Mouse (Mus musculus): ENCODE results near the gene Agap2. TPM values are rescaled to one million over a fixed set of nuclear protein-coding genes. Genes with fewer than 3 reads are reported as not detected.
A peak's percentile ranks its signal among the peaks of the same experiment; 100 is the strongest.

The Agap2 gene
- polyA plus RNA-seq, 1 experiment = 2.2 TPM

DNA sequence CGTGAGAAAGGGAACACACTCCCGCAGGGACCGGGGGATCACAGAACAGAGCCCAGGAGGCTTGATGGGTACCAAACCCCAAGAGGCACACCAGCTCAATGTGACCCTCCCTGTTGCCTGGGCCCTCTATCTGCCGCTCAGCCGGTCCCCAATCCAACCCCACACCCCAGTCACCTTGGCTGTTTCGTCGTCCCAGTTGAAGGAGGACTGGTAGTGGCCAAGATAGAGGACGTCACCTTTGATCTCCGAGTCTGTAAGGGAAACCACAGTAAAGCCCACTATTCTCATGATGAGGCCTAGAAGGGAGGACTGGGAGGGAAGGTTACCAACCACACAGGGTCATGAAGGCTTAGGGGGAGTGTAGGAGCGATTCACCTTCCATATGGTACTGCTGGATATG is 44.1 kb downstream of the Agap2 start:
- H3K36me3 ChIP-seq (ENCODE audit: control insufficient read depth, insufficient read depth, low read length) = peaks cover 2% of the 10 kb centered on the region
- TF ChIP-seq POLR2A (IDR thresholded peaks at IDR 0.05; ENCODE audit: low read depth, low read length) (no peak), CTCF (conservative IDR thresholded peaks at IDR 0.05; ENCODE audit: insufficient read depth, insufficient read length, low read depth, low read length) (no peak)
- WGBS = 86% methylated on average over 10 of the region's 10 CpGs

DNA sequence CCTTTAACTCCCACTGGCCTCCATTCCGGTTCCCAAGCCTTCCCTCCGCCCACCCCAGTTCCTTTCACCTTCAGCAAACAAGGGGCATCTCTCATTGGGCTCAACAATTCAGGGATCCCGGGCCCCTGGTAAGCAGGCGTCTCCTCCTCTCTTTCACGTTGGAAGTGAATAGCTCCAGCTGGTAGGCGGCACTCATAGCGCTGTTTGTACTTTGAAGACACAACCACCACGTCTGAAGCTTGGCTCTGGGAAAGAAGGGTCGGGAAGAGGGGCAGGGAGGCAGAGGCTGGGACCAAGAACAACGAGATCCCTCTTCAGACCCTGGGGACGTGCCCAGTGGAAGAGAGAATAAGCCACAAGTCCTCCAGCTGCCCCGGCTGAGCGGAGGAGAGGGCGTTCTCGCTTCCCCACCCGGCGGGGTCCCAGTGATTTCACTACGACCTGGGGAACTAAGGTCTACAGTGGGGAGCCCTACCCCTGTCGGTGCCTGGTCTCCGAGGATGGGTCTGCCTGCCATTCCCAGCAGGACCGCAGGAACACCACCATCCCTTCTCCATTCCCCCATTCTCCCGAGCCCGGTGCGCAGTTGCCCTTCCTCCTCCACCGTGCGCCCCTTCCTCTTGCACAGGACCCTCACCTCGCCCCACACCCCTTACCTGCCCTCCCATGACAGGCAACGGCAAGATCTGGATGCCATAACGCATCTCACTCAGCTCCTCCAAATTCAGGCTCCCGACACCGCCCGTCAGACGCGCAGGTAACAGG is 45.4 kb downstream of the Agap2 start:
- DNase-seq = no peak
- Histone ChIP-seq H3K4me3 (ENCODE audit: insufficient read depth, low read depth, low read length) (peak overlapping the region; percentile 93), H3K4me1 (ENCODE audit: control insufficient read depth, insufficient read depth, low read length) (0 out of 2 replicates have a peak, but pooled peaks cover 3% of the 10 kb centered on the region), H3K27ac (ENCODE audit: insufficient read depth, low read depth, low read length) (0 out of 2 replicates have a peak overlapping the region, but pooled peaks have one; percentile 11), H3K27me3 (replicated peaks; ENCODE audit: control insufficient read depth, insufficient read depth, low read length) (no peaks in the 10 kb centered on the region), H3K36me3 (ENCODE audit: control insufficient read depth, insufficient read depth, low read length) (peaks cover 2% of the 10 kb centered on the region)
- WGBS = 2% methylated on average over 34 of the region's 34 CpGs
- TF ChIP-seq CTCF (conservative IDR thresholded peaks at IDR 0.05; ENCODE audit: insufficient read depth, insufficient read length, low read depth, low read length) (no peak), POLR2A (IDR thresholded peaks at IDR 0.05; ENCODE audit: low read depth, low read length) (no peak)

More for the DNA sequence above, 44.1 kb downstream of the Agap2 start:
- Histone ChIP-seq H3K27me3 (replicated peaks; ENCODE audit: control insufficient read depth, insufficient read depth, low read length) (no peaks in the 10 kb centered on the region), H3K27ac (ENCODE audit: insufficient read depth, low read depth, low read length) (no peak overlapping the region), H3K4me1 (ENCODE audit: control insufficient read depth, insufficient read depth, low read length) (0 out of 2 replicates have a peak, but pooled peaks cover 3% of the 10 kb centered on the region), H3K4me3 (ENCODE audit: insufficient read depth, low read depth, low read length) (no peak overlapping the region)
- DNase-seq = no peak

DNA sequence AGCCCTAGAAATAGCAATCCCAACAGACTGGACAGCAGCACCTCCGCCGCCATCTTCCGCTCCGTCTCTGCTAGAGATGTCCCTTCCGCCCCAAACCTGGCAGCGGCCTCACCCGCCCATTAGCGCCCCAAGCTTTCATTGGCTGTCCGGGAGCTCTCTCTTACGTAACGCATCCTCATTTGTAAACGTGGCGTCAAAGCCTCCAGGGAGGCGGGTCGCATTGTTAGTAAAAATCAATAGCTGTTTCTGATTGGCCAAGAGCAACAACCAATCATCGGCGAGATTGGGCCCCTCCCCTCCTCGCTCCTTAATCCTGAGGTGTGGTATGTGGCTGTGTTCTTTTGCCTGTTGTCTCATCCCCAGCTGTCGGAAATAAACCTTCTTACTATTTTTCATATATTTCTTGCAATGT is 46.0 kb downstream of the Agap2 start, which contains the start of gene Os9:
Os9 (minus strand) TSS at position 66 of the 412 bp plus-strand sequence.
- Histone ChIP-seq H3K27me3 (replicated peaks; ENCODE audit: control insufficient read depth, insufficient read depth, low read length) (no peaks in the 10 kb centered on the region), H3K4me3 (ENCODE audit: insufficient read depth, low read depth, low read length) (peak within 1 kb of the TSS; percentile 93), H3K27ac (ENCODE audit: insufficient read depth, low read depth, low read length) (0 out of 2 replicates have a peak within 1 kb of the TSS, but pooled peaks have one; percentile 11), H3K4me1 (ENCODE audit: control insufficient read depth, insufficient read depth, low read length) (0 out of 2 replicates have a peak, but pooled peaks cover 3% of the 10 kb centered on the region), H3K36me3 (ENCODE audit: control insufficient read depth, insufficient read depth, low read length) (peaks cover 2% of the 10 kb centered on the region)
- WGBS = under 1% methylated on average over 19 of the region's 19 CpGs
- TF ChIP-seq CTCF (conservative IDR thresholded peaks at IDR 0.05; ENCODE audit: insufficient read depth, insufficient read length, low read depth, low read length) (no peak), POLR2A (IDR thresholded peaks at IDR 0.05; ENCODE audit: low read depth, low read length) (peak; percentile 76)
- DNase-seq = peak; percentile 99

DNA sequence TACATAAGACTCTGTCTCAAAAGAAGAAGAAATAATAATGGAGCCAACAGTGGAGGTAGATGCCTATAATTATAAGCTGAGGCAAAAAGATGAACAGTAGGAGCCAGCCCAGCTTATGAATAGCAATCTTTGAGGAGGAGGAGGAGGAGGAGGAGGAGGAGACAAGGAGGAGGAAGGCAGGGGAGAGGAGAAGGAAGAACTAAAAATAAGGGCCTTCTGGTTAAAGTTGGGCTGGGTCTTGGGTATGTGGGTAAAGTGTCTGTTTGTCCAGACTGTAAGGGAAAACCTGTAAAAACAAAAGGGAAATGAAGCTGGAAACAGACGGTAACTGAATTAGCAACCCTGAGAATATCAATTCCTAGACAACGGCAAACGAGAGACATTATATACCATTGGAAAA is 46.9 kb downstream of the Agap2 start:
- WGBS = 73% methylated on average over 3 of the region's 3 CpGs
- H3K27ac ChIP-seq (ENCODE audit: insufficient read depth, low read depth, low read length) = no peak overlapping the region

DNA sequence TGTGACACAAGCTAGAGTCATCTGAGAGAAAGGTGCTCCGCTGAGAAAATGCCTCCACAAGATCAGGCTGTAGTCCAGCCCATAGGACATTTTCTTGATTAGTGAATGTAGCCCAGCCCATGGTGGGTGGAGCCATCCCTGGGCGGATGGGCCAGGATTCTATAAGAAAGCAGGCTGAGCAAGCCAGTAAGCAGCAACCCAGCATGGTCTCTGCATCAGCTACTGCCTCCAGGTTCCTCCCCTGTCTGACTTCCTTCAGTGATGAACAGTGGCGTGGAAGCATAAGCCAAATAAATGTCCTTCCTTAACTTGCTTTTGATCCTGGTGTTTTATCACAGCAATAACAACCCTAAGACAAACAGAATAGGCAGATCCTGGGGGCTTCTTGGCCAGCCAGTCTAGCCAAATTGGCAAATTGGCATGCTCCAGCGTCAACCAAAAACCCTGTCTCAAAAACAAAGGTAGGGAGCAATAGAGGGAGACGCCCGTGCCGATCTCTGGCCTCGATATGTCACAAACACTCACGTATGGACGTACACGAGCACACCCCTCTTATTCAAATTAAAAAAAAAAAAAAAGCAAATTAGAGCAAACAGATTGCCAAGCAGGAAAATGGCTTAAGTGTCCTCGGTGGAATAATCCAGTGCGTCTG is 47.8 kb downstream of the Agap2 start:
- DNase-seq = no peak
- peak overlapping the region; percentile 19; the same call in 1 of the 2 replicates for H3K4me3 ChIP-seq (ENCODE audit: insufficient read depth, low read depth, low read length)
- WGBS = 14% methylated on average over 13 of the region's 13 CpGs
- H3K36me3 ChIP-seq (ENCODE audit: control insufficient read depth, insufficient read depth, low read length) = peaks cover 2% of the 10 kb centered on the region
- no peaks in the 10 kb centered on the region for H3K27me3 ChIP-seq (replicated peaks; ENCODE audit: control insufficient read depth, insufficient read depth, low read length)
- TF ChIP-seq CTCF (conservative IDR thresholded peaks at IDR 0.05; ENCODE audit: insufficient read depth, insufficient read length, low read depth, low read length) (no peak), POLR2A (IDR thresholded peaks at IDR 0.05; ENCODE audit: low read depth, low read length) (no peak)
- H3K4me1 ChIP-seq (ENCODE audit: control insufficient read depth, insufficient read depth, low read length) = 0 out of 2 replicates have a peak, but pooled peaks cover 3% of the 10 kb centered on the region
- H3K27ac ChIP-seq (ENCODE audit: insufficient read depth, low read depth, low read length) = no peak overlapping the region; the same call in 1 of the 2 replicates

More for the DNA sequence above, 46.9 kb downstream of the Agap2 start:
- peaks cover 2% of the 10 kb centered on the region for H3K36me3 ChIP-seq (ENCODE audit: control insufficient read depth, insufficient read depth, low read length)
- no peak for DNase-seq
- no peak for TF ChIP-seq POLR2A (IDR thresholded peaks at IDR 0.05; ENCODE audit: low read depth, low read length)
- no peak for TF ChIP-seq CTCF (conservative IDR thresholded peaks at IDR 0.05; ENCODE audit: insufficient read depth, insufficient read length, low read depth, low read length)
- H3K27me3 ChIP-seq (replicated peaks; ENCODE audit: control insufficient read depth, insufficient read depth, low read length) = no peaks in the 10 kb centered on the region
- no peak overlapping the region for H3K4me3 ChIP-seq (ENCODE audit: insufficient read depth, low read depth, low read length)
- 0 out of 2 replicates have a peak, but pooled peaks cover 3% of the 10 kb centered on the region for H3K4me1 ChIP-seq (ENCODE audit: control insufficient read depth, insufficient read depth, low read length)

DNA sequence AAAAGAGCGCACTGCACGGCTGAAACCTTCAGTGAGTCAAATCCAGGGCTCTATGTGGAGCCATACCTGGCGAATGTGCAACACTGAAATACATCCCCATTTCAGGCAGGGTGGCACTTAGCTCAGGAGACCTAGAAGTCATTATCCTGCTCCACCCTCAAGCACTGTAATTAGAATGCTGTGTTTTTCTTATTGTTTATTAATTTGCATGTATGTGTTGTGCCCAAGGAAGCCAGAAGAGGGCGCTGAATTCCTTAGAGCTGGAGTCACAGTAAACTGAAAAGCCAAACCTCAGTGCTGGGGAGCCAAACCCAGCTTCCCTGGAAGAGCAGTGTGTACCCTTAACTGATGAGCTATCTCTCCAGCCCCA is 48.3 kb downstream of the Agap2 start:
- Histone ChIP-seq H3K4me1 (ENCODE audit: control insufficient read depth, insufficient read depth, low read length) (0 out of 2 replicates have a peak, but pooled peaks cover 3% of the 10 kb centered on the region), H3K27ac (ENCODE audit: insufficient read depth, low read depth, low read length) (no peak overlapping the region), H3K27me3 (replicated peaks; ENCODE audit: control insufficient read depth, insufficient read depth, low read length) (no peaks in the 10 kb centered on the region), H3K36me3 (ENCODE audit: control insufficient read depth, insufficient read depth, low read length) (peaks cover 2% of the 10 kb centered on the region), H3K4me3 (ENCODE audit: insufficient read depth, low read depth, low read length) (peak overlapping the region; percentile 19; the same call in 1 of the 2 replicates)
- TF ChIP-seq CTCF (conservative IDR thresholded peaks at IDR 0.05; ENCODE audit: insufficient read depth, insufficient read length, low read depth, low read length) (peak; percentile 57), POLR2A (IDR thresholded peaks at IDR 0.05; ENCODE audit: low read depth, low read length) (no peak)
- WGBS = 14% methylated on average over 4 of the region's 4 CpGs
- peak; percentile 82 for DNase-seq

All from kidney, adult 2 months (tissue).